Mouse (Mus musculus): ENCODE measurements around the gene Gm14685. TPM values are rescaled to one million over a fixed set of nuclear protein-coding genes. Genes with fewer than 3 reads are reported as not detected.
"Not testable (repeated sequence)": the region's sequence is repeated elsewhere in the genome, so short reads cannot be mapped to it uniquely, and the experiment has no call there.

The Gm14685 gene
- polyA plus RNA-seq (2015; fragmentation: Nextera tagmentation; extraction: Ambion mirVana) = 0.72 and 1.9 TPM in 2 replicates

DNA sequence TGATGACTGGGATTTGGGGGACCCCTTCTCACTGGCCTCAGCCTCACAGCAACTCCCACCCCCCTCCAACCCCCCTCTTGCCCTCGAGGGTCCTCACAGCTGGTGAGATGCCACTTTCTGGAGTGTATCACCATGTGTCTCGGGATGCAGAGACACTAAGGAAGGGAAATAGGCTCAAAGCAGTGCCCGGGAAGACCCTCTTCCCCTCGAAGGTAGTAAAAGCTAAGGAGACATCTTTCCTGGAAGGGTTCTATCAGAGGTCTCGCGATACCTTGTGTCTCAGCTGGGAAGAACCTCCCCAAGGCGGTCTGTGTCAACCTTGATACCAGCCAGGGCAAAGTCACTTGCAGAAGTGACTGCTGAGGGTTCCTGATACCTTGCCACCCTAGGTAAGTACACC is at the start of gene Gm14685:
TSS of gene Gm14685 (plus strand) at position 301 of the 400 bp plus-strand sequence.
- not testable (repeated sequence) for H3K9ac ChIP-seq (ENCODE audit: low read depth, low read length); H3K27me3 ChIP-seq (replicated peaks; ENCODE audit: control insufficient read depth, insufficient read depth, low read length); H3K36me3 ChIP-seq (ENCODE audit: control insufficient read depth, insufficient read depth, low read length); H3K4me1 ChIP-seq (ENCODE audit: control insufficient read depth, insufficient read depth, low read depth, low read length); H3K9me3 ChIP-seq (ENCODE audit: control insufficient read depth, low read length); ATAC-seq; H3K4me3 ChIP-seq (ENCODE audit: low read length); H3K27ac ChIP-seq (ENCODE audit: low read depth, low read length); H3K4me2 ChIP-seq (ENCODE audit: low read length)
- no CpG with 5 or more reads among the region's 7 CpGs for WGBS

DNA sequence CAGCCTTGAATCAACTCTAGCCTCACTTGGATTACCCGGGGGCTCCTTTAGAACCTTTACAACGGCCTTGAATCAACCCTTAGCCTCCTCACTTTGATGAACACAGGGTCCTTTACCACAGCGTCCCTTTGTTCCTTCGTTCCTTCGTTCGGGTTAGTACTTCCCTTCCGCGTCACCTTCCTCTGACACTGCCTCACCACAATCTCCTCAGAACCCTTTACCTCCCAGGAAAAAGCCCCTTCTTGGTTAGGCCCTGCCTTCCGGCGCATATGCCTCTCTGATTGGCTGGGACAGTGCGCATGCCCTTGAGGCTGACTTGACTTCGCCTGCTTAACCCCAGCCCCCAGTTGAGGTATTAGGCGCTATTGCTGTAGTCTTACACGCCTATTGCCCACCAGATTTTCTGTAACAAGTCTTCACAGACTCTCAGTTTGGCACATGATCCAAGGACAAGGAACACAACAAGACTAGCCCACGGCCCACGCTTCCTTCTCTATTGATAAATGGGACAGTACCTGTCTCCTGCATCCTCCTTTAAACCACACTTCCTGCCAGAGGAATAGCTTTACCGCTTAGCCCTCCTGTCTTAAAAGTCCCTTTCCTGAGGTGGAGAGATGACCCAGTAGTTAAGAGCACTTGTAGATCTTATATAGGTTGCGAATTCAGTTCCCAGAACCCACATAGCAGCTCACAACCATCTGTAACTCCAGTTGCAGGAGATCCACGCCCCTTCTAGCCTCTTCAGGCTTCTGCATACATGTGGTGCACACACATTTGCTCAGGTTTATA is 34.4 kb upstream of the Gm14685 start, which contains the start of gene Xlr4a:
TSS of gene Xlr4a (minus strand) at position 212 of the 789 bp plus-strand sequence.
- H3K27me3 ChIP-seq (replicated peaks; ENCODE audit: control insufficient read depth, insufficient read depth, low read length); H3K9me3 ChIP-seq (ENCODE audit: control insufficient read depth, low read length); H3K9ac ChIP-seq (ENCODE audit: low read depth, low read length); H3K4me2 ChIP-seq (ENCODE audit: low read length); H3K4me1 ChIP-seq (ENCODE audit: control insufficient read depth, insufficient read depth, low read depth, low read length); H3K27ac ChIP-seq (ENCODE audit: low read depth, low read length); ATAC-seq; H3K36me3 ChIP-seq (ENCODE audit: control insufficient read depth, insufficient read depth, low read length); H3K4me3 ChIP-seq (ENCODE audit: low read length): not testable (repeated sequence)
- WGBS = 83% methylated on average over 18 of the region's 19 CpGs

DNA sequence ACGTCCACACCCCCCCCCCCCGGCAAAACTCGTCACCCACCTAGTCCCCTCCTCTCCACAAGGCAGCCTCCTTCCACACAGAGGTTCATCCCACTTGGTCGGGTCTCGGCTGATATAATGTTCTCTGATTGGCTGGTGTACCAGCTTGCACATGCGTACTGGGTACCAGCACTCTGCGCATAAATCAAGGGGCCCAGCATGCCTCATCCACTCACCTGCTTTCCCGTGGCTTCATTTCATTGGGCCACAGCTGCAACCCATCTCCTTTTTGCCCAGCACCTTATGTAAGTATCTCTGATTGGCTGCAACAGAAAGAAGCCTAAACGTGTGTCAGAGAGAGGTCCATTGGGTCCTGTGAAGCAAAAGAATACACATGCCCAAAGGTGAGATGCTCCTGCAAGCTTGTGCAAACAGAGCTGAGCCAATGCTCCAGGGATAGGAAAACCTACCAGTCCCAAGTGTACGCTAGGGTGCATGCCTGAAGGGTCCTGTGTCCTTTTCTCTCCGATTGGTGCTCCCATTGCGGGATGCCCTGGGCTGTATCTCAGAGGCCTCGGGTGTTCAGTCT is 19.8 kb upstream of the Gm14685 start, which contains the start of gene Xlr3a:
TSS of gene Xlr3a (minus strand) at position 155 of the 568 bp plus-strand sequence.
- not testable (repeated sequence) for ATAC-seq; H3K27ac ChIP-seq (ENCODE audit: low read depth, low read length); H3K4me3 ChIP-seq (ENCODE audit: low read length); H3K4me1 ChIP-seq (ENCODE audit: control insufficient read depth, insufficient read depth, low read depth, low read length); H3K9me3 ChIP-seq (ENCODE audit: control insufficient read depth, low read length); H3K27me3 ChIP-seq (replicated peaks; ENCODE audit: control insufficient read depth, insufficient read depth, low read length); H3K9ac ChIP-seq (ENCODE audit: low read depth, low read length); H3K4me2 ChIP-seq (ENCODE audit: low read length); H3K36me3 ChIP-seq (ENCODE audit: control insufficient read depth, insufficient read depth, low read length)
- 80% methylated on average over 12 of the region's 13 CpGs for WGBS

DNA sequence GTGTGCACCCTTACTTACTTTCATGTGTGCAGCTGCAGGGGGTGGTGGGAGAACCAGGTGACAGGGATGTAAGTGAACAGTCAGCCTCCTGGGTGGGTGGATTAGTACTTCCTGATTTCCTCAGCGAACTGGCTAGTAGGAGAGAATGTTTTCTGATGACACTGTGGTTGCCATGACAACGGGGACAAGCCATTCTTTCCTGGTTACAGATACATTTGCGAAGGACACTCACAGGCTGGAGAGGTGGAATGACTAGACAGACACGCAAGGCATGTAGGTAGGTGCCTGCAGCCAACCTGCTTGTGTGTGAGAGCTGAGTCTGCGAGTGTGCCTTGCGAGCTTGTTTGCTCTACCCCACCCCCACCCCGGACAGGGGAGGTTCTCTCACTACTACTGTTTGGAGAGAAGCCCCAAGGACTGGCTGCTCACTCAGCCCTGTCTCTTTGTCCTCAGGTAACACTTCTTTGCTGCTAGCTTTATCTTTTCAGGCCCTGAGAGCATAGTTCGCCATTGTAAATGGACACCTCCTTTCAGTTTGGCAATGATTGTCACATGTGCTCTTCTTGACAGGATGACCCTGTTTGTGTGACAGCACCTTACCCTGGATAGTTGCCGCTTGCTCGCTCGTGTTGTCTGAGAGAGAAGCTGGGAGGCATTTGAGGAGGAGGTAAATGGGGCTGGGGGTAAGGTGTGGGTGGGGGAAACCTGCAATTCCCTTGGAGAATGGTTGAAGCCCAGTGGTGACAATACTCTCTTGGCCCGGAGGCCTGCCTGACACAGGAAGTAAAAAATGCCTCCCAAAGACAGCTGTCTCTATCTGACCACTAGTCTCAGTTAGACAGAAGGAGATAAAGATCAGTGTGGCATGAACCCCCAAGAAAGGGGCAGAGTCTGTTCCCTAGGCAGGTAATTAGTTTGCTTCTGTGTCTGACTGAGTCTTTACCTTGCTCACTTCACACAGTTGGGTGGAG is 6.3 kb downstream of the Gm14685 start:
- WGBS = no CpG with 5 or more reads among the region's 12 CpGs
- not testable (repeated sequence) for H3K9me3 ChIP-seq (ENCODE audit: control insufficient read depth, low read length); H3K27ac ChIP-seq (ENCODE audit: low read depth, low read length); H3K9ac ChIP-seq (ENCODE audit: low read depth, low read length); H3K27me3 ChIP-seq (replicated peaks; ENCODE audit: control insufficient read depth, insufficient read depth, low read length); H3K4me1 ChIP-seq (ENCODE audit: control insufficient read depth, insufficient read depth, low read depth, low read length); H3K4me3 ChIP-seq (ENCODE audit: low read length); H3K4me2 ChIP-seq (ENCODE audit: low read length); H3K36me3 ChIP-seq (ENCODE audit: control insufficient read depth, insufficient read depth, low read length)
- ATAC-seq = peak; percentile 92

DNA sequence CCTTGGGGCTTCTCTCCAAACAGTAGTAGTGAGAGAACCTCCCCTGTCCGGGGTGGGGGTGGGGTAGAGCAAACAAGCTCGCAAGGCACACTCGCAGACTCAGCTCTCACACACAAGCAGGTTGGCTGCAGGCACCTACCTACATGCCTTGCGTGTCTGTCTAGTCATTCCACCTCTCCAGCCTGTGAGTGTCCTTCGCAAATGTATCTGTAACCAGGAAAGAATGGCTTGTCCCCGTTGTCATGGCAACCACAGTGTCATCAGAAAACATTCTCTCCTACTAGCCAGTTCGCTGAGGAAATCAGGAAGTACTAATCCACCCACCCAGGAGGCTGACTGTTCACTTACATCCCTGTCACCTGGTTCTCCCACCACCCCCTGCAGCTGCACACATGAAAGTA is 26.4 kb downstream of the Gm14685 start:
- H3K27ac ChIP-seq (ENCODE audit: low read depth, low read length); H3K9ac ChIP-seq (ENCODE audit: low read depth, low read length); H3K9me3 ChIP-seq (ENCODE audit: control insufficient read depth, low read length); H3K4me2 ChIP-seq (ENCODE audit: low read length); H3K4me3 ChIP-seq (ENCODE audit: low read length); H3K27me3 ChIP-seq (replicated peaks; ENCODE audit: control insufficient read depth, insufficient read depth, low read length); H3K36me3 ChIP-seq (ENCODE audit: control insufficient read depth, insufficient read depth, low read length); H3K4me1 ChIP-seq (ENCODE audit: control insufficient read depth, insufficient read depth, low read depth, low read length): not testable (repeated sequence)
- peak; percentile 88 for ATAC-seq
- WGBS = no CpG with 5 or more reads among the region's 7 CpGs

DNA sequence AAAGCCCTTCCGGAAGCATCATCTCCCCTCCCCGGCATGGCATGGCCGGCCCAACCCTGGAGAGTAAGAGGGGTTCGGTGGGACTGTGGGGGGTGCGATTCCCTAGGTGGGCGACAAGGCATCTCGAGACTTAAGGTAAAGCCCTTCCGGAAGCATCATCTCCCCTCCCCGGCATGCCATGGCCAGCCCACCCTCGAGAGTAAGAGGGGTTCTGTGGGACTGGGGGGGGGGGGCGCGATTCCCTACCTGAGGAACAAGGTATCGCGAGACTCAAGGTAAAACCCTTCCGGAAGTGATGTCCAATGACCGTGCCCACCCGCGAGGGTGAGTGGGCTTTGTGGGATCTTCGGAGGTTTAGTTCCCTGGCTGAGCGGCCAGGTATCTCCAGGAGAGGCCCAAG is 31.6 kb downstream of the Gm14685 start, which contains the start of gene Xlr5b:
TSS of gene Xlr5b (plus strand) at position 301 of the 400 bp plus-strand sequence.
- not testable (repeated sequence) for H3K4me3 ChIP-seq (ENCODE audit: low read length); H3K9me3 ChIP-seq (ENCODE audit: control insufficient read depth, low read length); ATAC-seq; H3K4me1 ChIP-seq (ENCODE audit: control insufficient read depth, insufficient read depth, low read depth, low read length); H3K27ac ChIP-seq (ENCODE audit: low read depth, low read length); H3K4me2 ChIP-seq (ENCODE audit: low read length); H3K9ac ChIP-seq (ENCODE audit: low read depth, low read length); H3K36me3 ChIP-seq (ENCODE audit: control insufficient read depth, insufficient read depth, low read length); H3K27me3 ChIP-seq (replicated peaks; ENCODE audit: control insufficient read depth, insufficient read depth, low read length)
- WGBS = no CpG with 5 or more reads among the region's 20 CpGs

- H3K4me1 ChIP-seq (ENCODE audit: control insufficient read depth, insufficient read depth, low read depth, low read length); H3K9me3 ChIP-seq (ENCODE audit: control insufficient read depth, low read length); H3K27ac ChIP-seq (ENCODE audit: low read depth, low read length); H3K27me3 ChIP-seq (replicated peaks; ENCODE audit: control insufficient read depth, insufficient read depth, low read length); H3K9ac ChIP-seq (ENCODE audit: low read depth, low read length); ATAC-seq; H3K4me2 ChIP-seq (ENCODE audit: low read length); H3K36me3 ChIP-seq (ENCODE audit: control insufficient read depth, insufficient read depth, low read length); H3K4me3 ChIP-seq (ENCODE audit: low read length): not testable (repeated sequence)
- WGBS = no CpG with 5 or more reads among the region's 7 CpGs
These were observed 32.5 kb downstream of the Gm14685 start, which contains the start of gene DXBay18 for GRCm38 (mm10) chrX:73149350-73149749. DXBay18 (minus strand) TSS chrX:73149450.

- not testable (repeated sequence) for H3K4me2 ChIP-seq (ENCODE audit: low read length); H3K27ac ChIP-seq (ENCODE audit: low read depth, low read length); H3K4me3 ChIP-seq (ENCODE audit: low read length); H3K4me1 ChIP-seq (ENCODE audit: control insufficient read depth, insufficient read depth, low read depth, low read length); H3K9me3 ChIP-seq (ENCODE audit: control insufficient read depth, low read length); H3K27me3 ChIP-seq (replicated peaks; ENCODE audit: control insufficient read depth, insufficient read depth, low read length); H3K36me3 ChIP-seq (ENCODE audit: control insufficient read depth, insufficient read depth, low read length); H3K9ac ChIP-seq (ENCODE audit: low read depth, low read length); ATAC-seq
- WGBS = 91% methylated on average over 6 of the region's 15 CpGs
These were observed 60.0 kb downstream of the Gm14685 start, which contains the start of gene Spin2d for GRCm38 (mm10) chrX:73176889-73177288. Spin2d (minus strand) TSS chrX:73176989.

All from hindbrain, embryonic 16.5 days (tissue).